Mouse (Mus musculus): ENCODE results near the gene Cd163. TPM values are rescaled to one million over a fixed set of nuclear protein-coding genes. Genes with fewer than 3 reads are reported as not detected.

Cd163 gene
- polyA plus RNA-seq, 1 experiment from 2014 or later = 0.08 TPM

DNA sequence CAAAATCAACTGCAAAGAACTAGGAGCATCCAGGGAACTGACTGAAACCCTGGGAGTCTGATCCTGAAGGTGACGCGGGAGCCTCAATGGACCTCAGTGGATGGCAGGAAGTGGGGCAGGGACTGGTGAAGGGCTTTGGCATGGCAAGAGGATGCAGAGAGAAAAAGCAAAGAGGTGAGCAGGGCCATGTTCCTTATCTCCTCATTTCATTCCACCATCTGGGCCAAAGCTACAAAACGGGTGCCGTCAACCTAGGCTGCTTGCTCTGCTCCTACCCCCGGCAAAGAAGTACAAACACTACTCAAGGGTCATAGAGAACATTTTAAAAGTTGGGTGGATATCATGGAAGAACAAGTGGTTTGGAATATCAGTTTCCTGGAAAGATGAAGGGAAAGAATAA is 71.9 kb downstream of the Cd163 start:
- Histone ChIP-seq H3K9me3 (replicated peaks; ENCODE audit: control insufficient read depth, low read length) (no peaks in the 10 kb centered on the region), H3K27ac (ENCODE audit: low read depth, low read length) (no peak overlapping the region), H3K36me3 (ENCODE audit: control insufficient read depth, insufficient read depth, low read length) (no peaks in the 10 kb centered on the region), H3K27me3 (replicated peaks; ENCODE audit: control insufficient read depth, insufficient read depth, low read length) (no peaks in the 10 kb centered on the region), H3K4me3 (ENCODE audit: low read depth, low read length) (no peak overlapping the region), H3K4me2 (ENCODE audit: low read length) (no peak overlapping the region), H3K9ac (ENCODE audit: low read length) (no peak overlapping the region), H3K4me1 (ENCODE audit: control insufficient read depth, insufficient read depth, low read length) (no peaks in the 10 kb centered on the region)
- DNase-seq (ENCODE audit: low spot score) (no peak), ATAC-seq (no peak)
- WGBS = 92% methylated on average over 5 of the region's 5 CpGs

DNA sequence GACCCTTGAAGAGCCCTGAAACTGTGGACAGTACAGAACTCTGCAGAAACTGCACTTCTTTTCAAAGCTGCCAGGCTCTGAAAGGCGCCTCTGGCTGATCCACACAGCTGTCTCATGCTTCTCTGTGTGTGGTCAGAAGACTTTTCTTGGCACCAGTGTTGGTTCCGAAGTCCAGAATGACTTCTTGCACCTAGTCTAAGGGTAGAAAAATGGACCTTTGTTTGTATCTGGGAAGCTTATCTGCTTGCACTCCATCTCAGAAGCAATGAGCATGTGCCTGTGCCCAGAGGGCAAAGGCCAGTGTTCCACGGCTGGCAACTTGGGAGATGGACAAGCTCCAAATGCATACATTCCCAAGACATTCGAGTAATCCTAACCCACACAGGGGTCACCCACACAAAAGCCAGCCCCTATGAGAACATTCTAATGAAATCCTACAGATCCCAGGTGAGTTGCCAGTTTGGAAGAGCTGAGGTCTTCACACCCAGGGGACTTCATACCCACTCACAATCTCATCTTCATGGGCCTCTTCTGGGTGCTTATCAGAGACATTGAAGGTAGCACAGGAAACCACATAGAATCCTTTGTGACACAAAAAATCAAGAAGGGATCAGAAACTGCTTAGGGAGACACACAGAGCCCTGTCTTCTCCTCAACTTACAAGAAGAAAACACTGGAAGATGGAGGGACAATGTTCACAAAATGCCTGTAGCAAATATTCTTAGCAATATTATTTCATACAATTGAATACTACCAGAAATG is 73.2 kb downstream of the Cd163 start:
- Histone ChIP-seq H3K9ac (ENCODE audit: low read length) (no peak overlapping the region), H3K27me3 (replicated peaks; ENCODE audit: control insufficient read depth, insufficient read depth, low read length) (no peaks in the 10 kb centered on the region), H3K4me1 (ENCODE audit: control insufficient read depth, insufficient read depth, low read length) (no peaks in the 10 kb centered on the region), H3K4me2 (ENCODE audit: low read length) (no peak overlapping the region), H3K36me3 (ENCODE audit: control insufficient read depth, insufficient read depth, low read length) (no peaks in the 10 kb centered on the region), H3K9me3 (replicated peaks; ENCODE audit: control insufficient read depth, low read length) (no peaks in the 10 kb centered on the region), H3K4me3 (ENCODE audit: low read depth, low read length) (no peak overlapping the region), H3K27ac (ENCODE audit: low read depth, low read length) (no peak overlapping the region)
- ATAC-seq = no peak
- 76% methylated on average over 4 of the region's 4 CpGs for WGBS
- DNase-seq (ENCODE audit: low spot score) = no peak

DNA sequence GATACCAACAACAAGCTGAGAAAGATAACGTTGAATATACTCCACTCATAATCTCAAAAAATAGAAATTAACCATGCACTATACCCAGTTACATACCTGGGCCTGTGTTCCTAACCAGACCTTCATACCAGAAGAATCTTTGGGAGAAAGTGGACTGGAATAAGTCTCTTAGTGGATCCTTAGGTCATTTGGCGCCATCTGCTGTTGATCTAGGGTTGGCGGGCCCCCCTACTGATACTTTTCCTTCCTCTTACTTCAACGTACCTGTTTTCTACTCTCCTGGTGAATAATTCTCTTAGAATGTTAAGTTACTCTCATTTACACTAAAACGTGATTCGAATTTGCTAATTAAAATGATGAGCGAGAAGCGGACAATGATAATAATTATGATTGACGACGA is 74.9 kb downstream of the Cd163 start:
- H3K27ac ChIP-seq (ENCODE audit: low read depth, low read length) = no peak overlapping the region
- ATAC-seq (no peak), DNase-seq (ENCODE audit: low spot score) (peak; percentile 59)
- H3K4me3 ChIP-seq (ENCODE audit: low read depth, low read length) = no peak overlapping the region
- WGBS = 38% methylated on average over 10 of the region's 10 CpGs
- H3K9me3 ChIP-seq (replicated peaks; ENCODE audit: control insufficient read depth, low read length) = no peaks in the 10 kb centered on the region
- no peaks in the 10 kb centered on the region for H3K4me1 ChIP-seq (ENCODE audit: control insufficient read depth, insufficient read depth, low read length)
- H3K27me3 ChIP-seq (replicated peaks; ENCODE audit: control insufficient read depth, insufficient read depth, low read length) = no peaks in the 10 kb centered on the region
- no peak overlapping the region for H3K9ac ChIP-seq (ENCODE audit: low read length)
- H3K4me2 ChIP-seq (ENCODE audit: low read length) = no peak overlapping the region
- no peaks in the 10 kb centered on the region for H3K36me3 ChIP-seq (ENCODE audit: control insufficient read depth, insufficient read depth, low read length)

Other genes starting within 250 kb of the Cd163 start
- gene Vmn2r27, start 72.8 kb upstream of the Cd163 start, polyA plus RNA-seq (2014; fragmentation: Nextera tagmentation; extraction: Ambion mirVana) = not detected in 2 replicates
- gene Pex5, start 110.4 kb downstream of the Cd163 start, polyA plus RNA-seq (2014; fragmentation: Nextera tagmentation; extraction: Ambion mirVana) = 55.9 and 63.2 TPM in 2 replicates
- 34.1 and 48.7 TPM in 2 replicates for gene Clstn3, start 160.1 kb downstream of the Cd163 start, polyA plus RNA-seq (2014; fragmentation: Nextera tagmentation; extraction: Ambion mirVana)
- 0.17 and 0.27 TPM in 2 replicates for gene C1rl, start 188.5 kb downstream of the Cd163 start, polyA plus RNA-seq (2014; fragmentation: Nextera tagmentation; extraction: Ambion mirVana)
- 0.19 and 0.24 TPM in 2 replicates for gene C1ra, start 207.7 kb downstream of the Cd163 start, polyA plus RNA-seq (2014; fragmentation: Nextera tagmentation; extraction: Ambion mirVana)
- gene C1s1, start 237.7 kb downstream of the Cd163 start, polyA plus RNA-seq (2014; fragmentation: Nextera tagmentation; extraction: Ambion mirVana) = 0.39 and 0.70 TPM in 2 replicates